Mouse (Mus musculus): ENCODE results near the gene Wdr53. TPM values are rescaled to one million over a fixed set of nuclear protein-coding genes. Genes with fewer than 3 reads are reported as not detected.

Wdr53 gene
- polyA plus RNA-seq, 1 experiment from 2014 or later, result 9.8 TPM

MicroRNAs within 50 kb of the gene (microRNA counts, 519-probe panel; counts per million panel counts)
- 2,200 counts per million, percentile 38 among the panel's probes with 10 or more counts for microRNA mmu-miR-1946a

Small RNA genes within 50 kb of the gene (microRNA-seq; reads per million reads assigned to microRNA genes)
- not detected for gene Mir1946a

Other genes with a start within 250 kb of the Wdr53 start
- 4.9 and 5.4 TPM in 2 replicates for gene Senp5, start 243.9 kb upstream of the Wdr53 start, polyA plus RNA-seq (2015; fragmentation: Nextera tagmentation; extraction: Ambion mirVana)
- gene Pak2, start 167.9 kb upstream of the Wdr53 start, polyA plus RNA-seq (2015; fragmentation: Nextera tagmentation; extraction: Ambion mirVana), result 9.7 and 10.6 TPM in 2 replicates
- 33.7 and 36.0 TPM in 2 replicates for gene Pigx, start 147.5 kb upstream of the Wdr53 start, polyA plus RNA-seq (2015; fragmentation: Nextera tagmentation; extraction: Ambion mirVana)
- gene Cep19, start 147.4 kb upstream of the Wdr53 start, polyA plus RNA-seq (2015; fragmentation: Nextera tagmentation; extraction: Ambion mirVana), result 5.6 and 5.8 TPM in 2 replicates
- gene Nrros, start 81.6 kb upstream of the Wdr53 start, polyA plus RNA-seq (2015; fragmentation: Nextera tagmentation; extraction: Ambion mirVana), result 22.8 and 23.3 TPM in 2 replicates
- gene Bex6, start 67.4 kb upstream of the Wdr53 start, polyA plus RNA-seq (2015; fragmentation: Nextera tagmentation; extraction: Ambion mirVana), result 0.90 and 1.1 TPM in 2 replicates
- 1.5 and 1.6 TPM in 2 replicates for gene Fbxo45, start 69 bp upstream of the Wdr53 start, polyA plus RNA-seq (2015; fragmentation: Nextera tagmentation; extraction: Ambion mirVana)
- not detected in 2 replicates for gene Smco1, start 24.2 kb downstream of the Wdr53 start, polyA plus RNA-seq (2015; fragmentation: Nextera tagmentation; extraction: Ambion mirVana)
- 10.9 and 11.9 TPM in 2 replicates for gene Rnf168, start 30.2 kb downstream of the Wdr53 start, polyA plus RNA-seq (2015; fragmentation: Nextera tagmentation; extraction: Ambion mirVana)
- 10.2 TPM in 2 replicates for gene Ubxn7, start 85.0 kb downstream of the Wdr53 start, polyA plus RNA-seq (2015; fragmentation: Nextera tagmentation; extraction: Ambion mirVana)
- gene Tm4sf19, start 153.3 kb downstream of the Wdr53 start, polyA plus RNA-seq (2015; fragmentation: Nextera tagmentation; extraction: Ambion mirVana), result not detected in 2 replicates
- gene Tctex1d2, start 172.5 kb downstream of the Wdr53 start, polyA plus RNA-seq (2015; fragmentation: Nextera tagmentation; extraction: Ambion mirVana), result 4.8 and 5.0 TPM in 2 replicates
- gene Pcyt1a, start 183.7 kb downstream of the Wdr53 start, polyA plus RNA-seq (2015; fragmentation: Nextera tagmentation; extraction: Ambion mirVana), result 38.1 and 42.1 TPM in 2 replicates
- 0.25 and 1.3 TPM in 2 replicates for gene Slc51a, start 240.7 kb downstream of the Wdr53 start, polyA plus RNA-seq (2015; fragmentation: Nextera tagmentation; extraction: Ambion mirVana)
- not detected in 2 replicates for gene Zdhhc19, start 249.0 kb downstream of the Wdr53 start, polyA plus RNA-seq (2015; fragmentation: Nextera tagmentation; extraction: Ambion mirVana)